Mouse (Mus musculus) adrenal gland, adult (tissue): ENCODE data around the gene Ugt1a6a.

Experiments
- DNase-seq, 2 experiments: peaks; one replicate each; pipeline ENCODE4 v3.0.0; 2022 to 2023; ENCODE audit warnings: low spot score in 1 of 2; ENCODE audit not compliant: inconsistent age in 2 of 2

Gene Ugt1a6a

DNA sequence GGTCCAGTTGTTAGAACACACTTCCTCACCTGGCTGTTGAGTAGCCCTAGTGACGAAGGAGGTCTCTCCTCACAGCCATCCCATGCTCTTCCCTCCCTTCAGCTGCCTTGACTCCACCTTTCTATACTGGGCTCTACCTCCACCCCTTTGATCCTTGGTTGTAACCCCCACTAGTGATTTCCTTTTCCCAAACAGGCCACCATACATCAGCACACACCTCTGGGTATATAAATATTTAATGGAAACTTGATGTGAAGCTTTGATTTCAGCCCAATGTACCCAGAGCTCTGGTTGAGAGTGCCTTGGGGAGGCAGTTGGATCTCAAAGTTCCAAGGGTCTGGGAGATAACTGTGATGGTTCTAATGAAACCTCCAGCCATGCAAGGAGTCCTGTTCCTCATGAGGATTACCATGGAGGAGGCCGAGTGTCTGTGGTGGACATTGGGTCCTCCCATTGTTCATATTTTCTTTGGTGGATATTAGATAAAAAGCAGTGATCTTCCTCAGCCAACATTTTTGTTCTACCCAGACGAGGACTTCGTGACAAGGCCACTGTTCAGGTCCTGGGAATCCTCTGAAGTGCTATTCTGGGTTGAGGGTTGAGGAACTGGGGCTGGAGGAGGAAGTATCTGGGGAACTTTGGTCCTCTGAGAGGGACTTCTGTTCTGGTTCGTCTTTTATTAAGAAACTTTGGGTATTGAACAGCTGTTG lies 92.2 kb downstream of the Ugt1a6a start, which contains the start of gene Mroh2a:
Gene Mroh2a, plus strand, starts transcription at position 317 of the 710 bp plus-strand sequence.
- DNase-seq: peak in 1 of 2 experiments; percentile 21

DNA sequence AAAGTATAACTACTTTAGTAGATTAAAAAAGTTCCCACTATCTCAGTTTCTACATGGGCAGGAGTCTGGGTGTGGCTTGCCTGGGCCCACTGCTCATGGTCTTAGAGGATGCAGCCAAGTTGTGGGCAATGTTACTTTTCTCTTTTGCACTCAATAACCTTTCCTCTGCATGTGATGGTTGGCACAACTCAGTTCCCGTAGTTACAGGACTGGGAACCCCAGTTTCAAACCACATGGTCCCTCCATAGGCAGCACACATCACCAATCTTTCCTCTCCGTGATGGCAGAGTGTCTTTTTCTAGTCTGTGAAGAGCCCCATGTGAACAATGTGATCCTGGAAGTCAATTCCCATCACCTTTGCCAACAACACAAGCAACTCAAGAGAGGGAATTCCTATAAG lies 92.9 kb downstream of the Ugt1a6a start:
- DNase-seq: no peak

DNA sequence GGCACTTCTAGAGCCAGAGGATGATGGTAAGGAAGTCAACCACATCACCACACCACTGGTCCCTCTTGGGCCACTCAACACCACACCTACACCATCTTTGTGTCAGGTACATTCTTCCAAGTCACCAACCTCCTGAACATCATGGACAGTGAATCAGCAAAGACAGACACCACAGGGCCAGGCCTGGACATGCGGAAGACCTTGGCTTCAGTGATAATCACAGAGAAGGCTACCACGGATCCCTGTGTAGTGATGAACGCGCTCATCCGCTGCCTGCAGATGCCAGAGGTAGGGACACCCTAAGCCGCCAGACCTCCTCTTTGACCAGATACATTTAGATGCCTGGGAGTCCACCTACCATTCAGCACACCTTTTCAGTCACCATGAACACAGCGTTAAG lies 93.5 kb downstream of the Ugt1a6a start:
- peak in 1 of 2 experiments; percentile 19 for DNase-seq

DNA sequence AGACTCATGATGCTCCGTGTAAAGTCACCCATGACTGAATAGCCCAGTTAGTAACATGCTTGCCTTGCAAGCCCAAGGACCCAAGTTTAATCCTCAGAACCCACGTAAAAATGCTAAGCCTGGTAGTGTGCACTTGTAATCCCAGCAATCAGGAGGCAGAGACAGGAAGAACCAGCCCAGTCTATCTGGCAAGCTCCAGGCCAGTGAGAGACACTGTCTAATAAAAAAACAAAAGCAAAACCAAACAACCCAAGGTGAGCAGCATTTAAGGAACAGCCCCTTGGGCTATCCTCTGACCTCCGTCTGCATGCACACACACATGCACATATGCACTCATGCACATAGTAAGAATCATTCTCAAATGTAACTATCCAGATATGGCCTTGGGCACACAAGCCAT lies 95.0 kb downstream of the Ugt1a6a start:
- no peak for DNase-seq

DNA sequence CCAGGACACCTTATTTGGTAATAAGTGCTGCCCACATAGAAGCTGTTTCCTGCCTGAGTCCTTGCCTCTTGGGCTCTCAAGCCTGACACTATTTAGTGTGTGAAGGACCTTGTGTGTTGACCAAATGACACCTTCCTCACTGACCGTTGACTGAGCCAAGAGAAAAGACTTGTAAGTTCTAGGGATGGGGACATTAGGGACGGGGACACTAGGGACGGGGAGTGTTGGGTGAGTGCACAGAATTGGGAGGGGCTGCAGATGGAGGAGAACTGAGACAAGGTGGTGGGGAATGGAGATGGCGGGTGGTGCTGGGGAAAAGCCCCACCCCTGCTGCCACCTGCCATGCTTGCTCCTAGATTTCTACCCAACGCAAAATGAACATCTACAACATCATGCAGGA lies 95.4 kb downstream of the Ugt1a6a start:
- DNase-seq: peak in 1 of 2 experiments; percentile 22

DNA sequence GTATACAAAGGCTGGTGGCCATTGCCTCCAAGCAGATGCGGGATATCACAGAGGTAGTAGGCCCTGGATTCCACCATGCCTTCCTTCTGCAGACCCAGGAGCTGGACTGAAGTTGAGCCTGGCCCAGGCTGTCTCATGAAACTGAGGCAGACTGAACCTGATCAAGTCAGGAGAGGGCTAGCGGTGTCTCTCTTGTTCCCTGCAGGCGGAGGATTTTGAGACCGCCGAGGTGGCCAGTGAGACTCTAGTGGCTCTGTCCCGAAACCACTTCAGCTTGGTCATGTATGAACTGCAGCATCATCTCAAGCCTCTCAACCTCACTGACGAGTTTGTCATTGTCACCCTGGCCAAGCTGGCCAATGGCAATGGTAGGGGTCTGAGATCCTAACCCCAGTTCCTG lies 95.8 kb downstream of the Ugt1a6a start:
- DNase-seq: no peak

DNA sequence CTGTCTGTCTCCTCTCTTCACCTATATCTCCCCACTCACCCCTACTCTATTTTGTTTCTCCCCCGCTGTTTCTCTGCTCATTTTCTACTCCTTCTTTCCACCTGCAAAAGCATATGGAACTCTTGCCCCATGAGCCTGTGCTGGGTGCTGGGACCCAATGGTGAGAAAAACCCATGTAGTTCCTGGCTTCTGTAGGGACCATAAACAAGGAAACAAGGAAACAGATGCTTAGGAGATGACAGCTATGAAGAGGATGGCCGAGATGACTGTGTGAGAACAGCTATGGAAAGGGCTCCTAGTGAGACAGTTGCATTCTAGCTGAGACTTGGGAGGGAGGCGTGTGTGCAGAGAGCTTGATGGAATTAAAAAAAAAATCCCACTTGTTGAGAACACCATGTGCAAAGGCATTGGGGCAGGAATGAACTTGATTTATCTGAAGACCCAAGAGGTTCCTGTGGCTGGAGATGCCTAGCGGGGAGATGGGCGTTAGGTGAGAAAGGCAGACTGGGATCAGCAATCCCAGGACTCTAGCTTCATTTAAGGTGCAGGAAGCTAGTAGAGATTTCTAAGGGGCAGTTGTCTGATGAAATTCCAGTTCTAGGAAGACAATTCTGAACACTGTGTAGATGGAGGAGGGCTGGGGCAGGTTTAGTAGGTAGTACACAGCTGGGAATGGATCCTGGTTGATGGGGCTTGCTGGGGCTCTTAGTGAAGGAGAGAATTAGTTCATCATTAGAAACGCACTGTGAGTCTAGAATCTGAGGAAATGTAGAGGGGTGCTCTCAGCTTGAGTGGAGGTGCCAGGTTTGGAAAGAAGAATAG lies 96.6 kb downstream of the Ugt1a6a start:
- no peak for DNase-seq

DNA sequence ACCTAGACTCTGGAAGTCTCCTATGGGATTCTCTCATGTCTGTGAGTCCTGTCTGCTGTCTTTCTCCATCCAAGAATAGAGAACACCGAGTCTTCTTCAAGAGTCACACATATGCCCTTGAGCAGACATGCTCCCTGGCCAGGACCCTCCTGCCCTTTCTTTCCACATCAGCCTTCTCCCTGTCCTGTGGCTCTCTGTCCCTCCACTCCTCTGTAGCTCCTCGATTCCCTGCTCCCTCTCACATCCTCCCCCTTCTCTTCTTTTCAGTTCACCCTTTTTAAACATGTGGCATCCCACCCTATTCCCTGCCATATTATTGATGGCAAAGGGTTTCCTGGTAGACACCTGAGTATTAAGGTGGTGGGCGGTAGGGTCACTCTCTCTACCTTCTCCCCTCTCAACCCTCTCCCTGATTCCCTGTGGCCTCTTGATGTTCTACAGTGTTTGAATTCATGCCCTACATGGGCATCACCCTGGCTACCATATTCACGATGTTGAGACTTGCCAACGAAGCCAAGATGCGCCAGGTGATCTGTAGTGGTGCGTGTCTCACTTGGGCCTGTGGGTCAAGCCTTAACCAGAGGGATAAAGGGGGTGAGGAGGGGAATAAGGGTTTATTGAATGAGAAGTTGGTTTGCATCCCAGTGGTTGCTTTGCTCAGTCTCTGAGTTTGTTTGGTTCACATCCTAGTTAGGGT lies 97.3 kb downstream of the Ugt1a6a start:
- peak in 1 of 2 experiments; percentile 7 for DNase-seq

DNA sequence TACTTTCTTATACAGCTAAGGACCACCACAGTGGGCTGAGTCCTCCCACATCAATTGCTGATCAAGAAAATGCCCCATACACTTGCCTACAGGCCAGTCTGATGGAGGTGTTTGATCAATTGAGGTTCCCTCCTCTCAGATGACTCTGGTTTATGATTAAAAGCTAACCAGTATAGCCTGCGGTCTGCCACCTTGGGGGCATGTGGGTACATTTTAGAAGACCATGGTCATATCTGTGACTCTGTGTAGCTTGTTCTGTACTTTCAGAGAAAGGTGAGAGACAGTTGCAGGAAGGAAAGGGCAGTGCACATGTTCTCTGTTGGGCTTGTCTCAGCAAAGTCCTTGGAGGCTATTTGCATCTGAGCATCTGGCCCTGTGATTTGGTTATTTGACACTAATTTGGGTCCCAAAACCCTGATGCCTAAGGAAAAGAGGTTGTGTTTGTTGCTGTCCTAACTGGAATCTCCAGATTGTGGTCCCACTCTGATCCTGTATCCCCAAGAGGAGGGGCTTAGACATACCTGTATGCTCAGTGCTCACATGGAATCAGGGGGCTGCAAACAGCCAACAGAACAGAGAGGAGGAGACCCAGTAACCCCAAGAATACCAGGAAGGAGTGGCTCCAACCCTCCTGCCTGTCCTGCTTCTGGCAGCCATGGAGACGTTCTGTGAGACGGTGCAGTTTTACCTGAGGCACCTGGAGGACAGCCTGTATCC lies 98.2 kb downstream of the Ugt1a6a start:
- peak in 1 of 2 experiments; percentile 8 for DNase-seq

DNA sequence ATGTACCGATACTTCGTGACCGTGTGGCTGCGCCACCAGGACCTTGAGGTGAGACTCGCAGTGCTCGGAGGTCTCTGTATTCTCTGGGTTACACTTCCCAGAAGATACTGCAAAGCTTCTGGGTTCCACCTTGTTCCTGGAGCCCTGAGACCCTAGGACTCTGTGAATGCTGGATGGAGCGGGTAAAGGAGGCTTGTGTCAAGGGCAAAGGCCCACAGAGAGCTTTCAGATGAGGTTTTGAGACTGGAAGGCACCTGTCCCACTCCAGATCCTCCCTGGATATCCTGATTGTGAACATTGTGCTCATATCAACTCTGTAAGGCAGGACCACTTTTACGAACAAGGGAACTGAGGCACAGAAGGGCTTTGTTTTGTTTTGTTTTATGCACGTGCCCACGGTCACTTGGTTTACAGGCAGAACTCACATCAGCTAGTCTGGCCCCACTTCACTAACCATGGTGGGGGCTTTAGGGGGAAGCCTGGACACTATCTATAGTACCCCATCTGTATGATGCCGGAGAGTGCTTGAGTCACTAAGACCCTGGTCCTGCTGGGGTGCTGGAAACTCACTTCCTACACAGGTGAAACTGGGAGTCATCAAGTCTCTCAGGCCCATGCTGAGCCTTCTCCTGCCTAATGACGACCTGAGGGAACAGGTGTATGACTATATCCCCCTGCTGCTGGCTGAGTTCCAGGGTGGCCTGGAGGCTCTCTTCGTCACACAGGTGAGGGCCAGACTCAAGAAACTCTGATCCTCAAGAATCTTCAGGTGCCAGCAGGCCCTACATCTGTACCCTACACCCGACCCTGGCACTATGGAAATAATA lies 99.0 kb downstream of the Ugt1a6a start:
- no peak for DNase-seq

DNA sequence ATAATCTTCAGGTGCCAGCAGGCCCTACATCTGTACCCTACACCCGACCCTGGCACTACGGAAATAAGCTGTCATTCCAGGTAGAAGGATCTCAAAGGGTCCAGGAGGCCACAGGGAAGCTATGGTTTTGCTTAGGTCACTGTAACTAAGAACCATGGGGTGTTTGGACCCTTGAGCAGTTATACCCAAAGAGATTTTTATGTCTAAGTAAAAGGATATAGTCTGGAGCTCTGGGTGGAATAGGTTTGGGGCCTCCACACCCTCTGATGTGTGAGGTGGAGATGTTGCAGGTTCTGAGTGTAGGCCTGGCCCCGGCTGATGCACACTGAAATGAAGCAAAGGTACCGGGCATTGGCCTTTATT lies 99.6 kb downstream of the Ugt1a6a start:
- no peak for DNase-seq

DNA sequence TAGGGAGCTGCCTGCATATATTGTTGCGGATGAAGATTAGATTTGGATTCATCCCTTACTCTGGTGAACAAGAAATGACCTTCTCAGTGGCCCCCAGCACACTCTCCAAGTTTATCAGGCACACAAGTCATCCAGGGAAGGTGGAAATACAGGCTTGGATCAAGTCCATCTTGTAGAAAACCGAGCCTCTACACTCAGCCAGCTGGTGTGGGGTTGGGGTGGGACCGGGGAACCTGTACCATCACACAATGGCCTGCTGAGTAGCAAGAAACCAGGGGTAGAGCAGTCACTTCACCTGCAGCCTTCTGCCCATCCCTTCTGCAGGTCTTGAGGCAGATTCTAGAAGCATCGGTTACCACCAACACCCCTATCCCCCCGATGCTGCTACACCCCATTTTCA lies 100.0 kb downstream of the Ugt1a6a start:
- DNase-seq: no peak

DNA sequence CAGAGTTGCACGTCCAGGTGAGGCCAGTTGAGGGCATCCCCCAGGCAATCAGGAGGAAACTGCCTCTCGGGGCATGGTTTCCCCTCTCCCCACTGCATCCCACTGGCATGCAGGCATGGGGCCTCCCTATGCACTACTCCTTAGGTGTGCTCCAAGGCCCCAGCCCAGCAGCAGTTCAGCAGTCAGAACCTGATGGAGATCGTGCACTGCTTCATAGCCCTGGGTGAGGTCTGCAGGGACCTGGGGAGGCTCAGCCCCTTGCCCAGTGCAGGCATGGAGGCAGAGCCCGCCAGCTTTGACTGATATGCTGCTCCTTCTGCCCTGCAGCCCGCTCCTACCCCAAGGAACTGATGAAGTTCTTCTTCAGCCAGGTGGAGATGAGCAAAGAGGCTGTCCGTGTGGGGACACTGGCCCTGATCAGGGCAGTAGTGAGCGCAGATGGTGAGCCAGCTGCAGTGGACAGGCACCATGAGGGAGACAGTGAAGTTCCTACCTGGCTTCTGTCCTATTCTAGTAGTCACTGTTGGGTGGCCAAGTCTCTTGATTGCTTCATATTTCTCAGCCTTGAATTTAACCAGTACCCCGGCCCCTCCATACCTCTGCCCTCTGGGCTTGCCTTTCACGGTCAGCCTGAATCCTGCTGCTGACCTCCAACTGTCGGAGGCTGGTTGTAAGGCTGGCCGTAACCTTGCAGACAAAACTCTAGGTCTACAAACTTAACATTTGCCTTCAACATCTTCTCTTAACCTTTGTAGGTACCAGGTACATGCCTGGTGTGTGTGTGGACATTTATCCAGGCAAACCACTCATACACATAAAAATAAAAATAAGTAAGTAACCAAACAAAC lies 100.7 kb downstream of the Ugt1a6a start:
- DNase-seq: no peak

DNA sequence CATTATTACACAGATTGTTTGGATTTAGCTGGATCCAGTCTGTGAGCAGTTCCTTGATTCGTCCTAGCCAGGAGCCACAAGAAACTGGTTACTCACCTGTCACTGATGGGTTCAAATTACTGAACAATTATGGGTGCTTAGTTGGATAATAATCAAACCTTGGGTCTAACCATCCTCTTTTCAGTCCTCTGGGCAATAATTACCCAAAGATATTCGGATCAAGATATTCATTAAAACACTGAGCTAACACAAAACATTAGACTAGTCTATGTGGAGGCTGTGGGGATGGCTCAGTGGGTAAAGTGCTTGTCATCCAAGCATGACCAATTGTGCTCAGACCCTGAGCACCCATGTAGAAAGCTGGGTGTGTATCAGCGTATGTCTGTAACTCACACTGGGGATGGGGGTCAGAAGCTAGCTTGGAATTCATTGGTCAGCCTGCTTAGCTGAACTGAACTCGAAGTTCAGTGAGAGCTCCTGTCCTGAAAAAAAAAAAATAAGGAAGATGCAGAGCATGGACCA lies 101.3 kb downstream of the Ugt1a6a start:
- DNase-seq: no peak

DNA sequence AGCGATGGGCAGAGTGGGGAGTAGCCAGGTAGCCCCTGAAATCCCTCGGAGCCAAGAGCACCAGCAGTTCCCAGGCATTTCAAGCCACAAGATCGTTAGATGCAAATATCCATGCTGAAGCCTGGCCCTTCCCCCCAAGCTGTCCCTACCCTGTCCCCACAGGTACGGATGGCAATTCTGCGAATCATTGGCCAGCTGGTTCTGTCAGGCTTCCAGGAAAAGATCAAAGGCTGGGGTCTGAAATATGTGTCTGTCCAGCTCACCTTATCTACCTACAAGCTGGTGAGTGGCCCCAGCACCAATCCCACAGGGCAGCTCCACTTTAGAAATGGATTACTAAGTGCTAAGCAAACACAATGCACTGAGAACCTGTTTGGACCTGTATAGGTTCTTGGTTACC lies 102.7 kb downstream of the Ugt1a6a start:
- DNase-seq: no peak

DNA sequence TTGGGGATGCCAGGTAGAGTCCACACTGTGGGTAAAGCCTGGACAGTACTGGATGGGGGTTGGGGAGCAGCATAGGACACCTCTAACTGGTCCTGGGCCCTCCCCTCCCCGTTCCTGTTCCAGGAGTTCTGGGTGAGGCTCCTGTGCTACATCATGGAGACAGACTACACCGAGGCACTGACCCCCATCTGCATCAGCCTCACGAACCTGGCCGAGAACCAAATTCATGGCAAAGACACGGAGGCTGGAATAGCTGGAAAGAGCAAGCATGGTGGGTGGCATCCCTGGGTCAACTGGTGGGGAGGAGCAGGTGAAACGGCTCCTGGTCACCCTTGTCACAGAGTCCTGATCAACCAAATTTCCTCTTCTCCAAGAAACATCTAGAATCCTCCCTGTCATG lies 104.2 kb downstream of the Ugt1a6a start:
- no peak for DNase-seq

DNA sequence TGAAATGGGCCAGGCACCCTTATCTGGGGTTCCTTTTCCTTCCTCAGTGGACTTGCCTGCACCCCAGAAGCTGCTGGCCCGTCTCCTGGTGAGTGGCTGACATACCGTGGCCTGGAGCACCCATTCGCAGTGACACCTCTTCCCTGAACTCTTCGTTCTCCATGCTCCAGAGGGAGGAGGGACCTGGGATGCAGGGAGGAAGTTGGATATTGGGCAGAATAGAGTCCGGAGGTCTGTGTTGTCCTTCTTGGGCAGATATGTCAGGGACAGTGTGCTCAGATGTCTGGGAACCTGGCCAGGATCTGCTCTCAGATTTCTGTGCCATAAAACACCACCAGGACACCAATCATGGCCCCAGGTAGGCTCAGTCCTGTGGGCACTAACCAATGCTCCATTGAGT lies 105.5 kb downstream of the Ugt1a6a start:
- DNase-seq: peak; percentile 69 to 82

DNA sequence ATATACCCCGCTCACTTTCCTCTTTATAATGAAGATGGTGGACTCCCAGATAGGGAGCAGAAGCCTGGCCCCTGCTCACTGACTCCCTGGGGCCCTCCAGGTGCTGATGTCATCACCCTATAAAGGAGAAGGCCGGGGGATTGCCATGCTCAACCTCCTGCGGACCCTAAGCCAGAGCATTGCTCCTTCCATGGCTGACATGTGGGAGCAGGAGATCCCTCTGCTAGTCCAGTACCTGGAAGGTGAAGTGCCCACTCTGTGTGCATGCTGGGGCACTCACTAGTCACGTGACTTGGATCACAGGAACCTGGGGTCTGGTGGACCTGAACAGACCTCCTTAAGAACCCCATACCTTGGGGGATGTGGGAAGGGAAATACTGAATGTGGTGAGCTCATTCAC lies 106.0 kb downstream of the Ugt1a6a start:
- DNase-seq: no peak

DNA sequence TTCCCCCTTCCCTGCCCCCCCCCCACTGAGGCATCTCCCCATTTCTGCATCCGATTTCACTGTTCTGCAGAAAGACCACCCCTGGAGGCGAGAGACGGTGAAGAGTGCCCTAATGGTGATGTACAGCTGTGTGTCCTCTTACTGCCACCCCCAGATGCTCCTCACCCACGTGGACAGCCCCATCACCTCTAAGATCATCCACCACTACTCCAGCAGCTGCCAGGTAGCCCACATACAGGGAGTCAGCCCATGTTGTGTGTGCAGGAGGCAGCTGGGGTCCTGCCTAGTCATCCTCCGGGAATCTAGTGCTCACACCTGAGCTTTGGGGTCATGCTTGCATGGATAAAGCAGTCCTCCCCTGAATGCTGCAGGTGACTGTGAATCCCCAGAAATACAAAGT lies 109.3 kb downstream of the Ugt1a6a start:
- no peak for DNase-seq
